Mouse (Mus musculus) brain, embryonic 14.5 days (tissue): ENCODE data around the gene Trim11. TPM values are rescaled to one million over a fixed set of nuclear protein-coding genes. Genes with fewer than 3 reads are reported as not detected.
A peak's percentile ranks its signal among the peaks of the same experiment; 100 is the strongest.

Experiments used
- DNase-seq: peaks from one replicate; pipeline ENCODE4 v3.0.0-alpha.2; 2011; ENCODE audit warnings: low read depth
- CTCF ChIP-seq: fragments of 200-500 bp; IDR thresholded peaks from 2 replicates; pipeline ENCODE4 v1.5.1; 2012; ENCODE audit warnings: inconsistent platforms, mild to moderate bottlenecking, moderate library complexity, borderline replicate concordance; ENCODE audit not compliant: insufficient read depth, insufficient read length; ENCODE audit errors: extremely low read depth
- POLR2A ChIP-seq: fragments of 200-500 bp; IDR thresholded peaks from 2 replicates; pipeline ENCODE4 v1.6.1; 2012; ENCODE audit warnings: mild to moderate bottlenecking, inconsistent platforms, borderline replicate concordance; ENCODE audit not compliant: poor library complexity, insufficient read depth, insufficient read length, severe bottlenecking; ENCODE audit errors: extremely low read depth
- polyA plus RNA-seq: library from polyadenylated mRNA; depleted of rRNA; stranded (reverse); fragments of >200 nt; gene quantifications from 2 replicates; pipeline ENCODE4 v1.2.3, GENCODE M21; 2012; rRNA removed

Gene Trim11
- 25.8 and 30.6 TPM in 2 replicates for polyA plus RNA-seq

- peak; percentile 91 for DNase-seq
- TF ChIP-seq CTCF (no peak), POLR2A (no peak)
Observed at GRCm38 (mm10) chr11:58978027-58978705, at the start of gene Trim11. Trim11 (plus strand) TSS chr11:58978093.

- no peak for DNase-seq
- no peak for TF ChIP-seq CTCF
- TF ChIP-seq POLR2A, result no peak
Observed at GRCm38 (mm10) chr11:58929055-58929454, 48.8 kb upstream of the Trim11 start.

DNA sequence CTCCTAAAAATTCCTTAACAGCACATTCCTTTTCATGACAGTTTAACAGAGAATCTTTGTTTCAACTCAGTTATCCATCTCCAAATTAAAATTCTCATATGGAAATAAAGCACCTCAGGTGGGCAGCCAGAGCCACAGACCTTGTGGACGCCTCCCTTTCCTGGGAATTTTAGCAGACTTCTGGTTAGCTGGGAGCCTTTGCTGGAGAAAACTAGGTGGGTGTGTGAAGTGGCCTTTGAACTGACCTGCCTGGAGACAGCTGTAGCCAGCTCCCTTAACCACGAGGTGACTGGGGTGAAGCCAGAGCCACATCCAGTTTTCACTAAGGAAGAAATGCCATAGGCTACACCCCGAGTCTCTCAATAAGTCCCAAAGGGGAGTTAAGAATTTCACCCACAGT is 48.3 kb upstream of the Trim11 start:
- no peak for DNase-seq
- TF ChIP-seq CTCF, result no peak
- TF ChIP-seq POLR2A, result no peak

GRCm38 (mm10) chr11:58930254-58930653 is 47.6 kb upstream of the Trim11 start:
- DNase-seq, result no peak
- no peak for TF ChIP-seq POLR2A
- TF ChIP-seq CTCF, result no peak

- DNase-seq, result no peak
- TF ChIP-seq CTCF, result peak; percentile 18; the same call in 1 of the 2 replicates
- TF ChIP-seq POLR2A, result no peak
Observed at GRCm38 (mm10) chr11:58931576-58931975, 46.3 kb upstream of the Trim11 start.

GRCm38 (mm10) chr11:58937909-58938308 is 40.0 kb upstream of the Trim11 start:
- DNase-seq, result peak; percentile 63

DNA sequence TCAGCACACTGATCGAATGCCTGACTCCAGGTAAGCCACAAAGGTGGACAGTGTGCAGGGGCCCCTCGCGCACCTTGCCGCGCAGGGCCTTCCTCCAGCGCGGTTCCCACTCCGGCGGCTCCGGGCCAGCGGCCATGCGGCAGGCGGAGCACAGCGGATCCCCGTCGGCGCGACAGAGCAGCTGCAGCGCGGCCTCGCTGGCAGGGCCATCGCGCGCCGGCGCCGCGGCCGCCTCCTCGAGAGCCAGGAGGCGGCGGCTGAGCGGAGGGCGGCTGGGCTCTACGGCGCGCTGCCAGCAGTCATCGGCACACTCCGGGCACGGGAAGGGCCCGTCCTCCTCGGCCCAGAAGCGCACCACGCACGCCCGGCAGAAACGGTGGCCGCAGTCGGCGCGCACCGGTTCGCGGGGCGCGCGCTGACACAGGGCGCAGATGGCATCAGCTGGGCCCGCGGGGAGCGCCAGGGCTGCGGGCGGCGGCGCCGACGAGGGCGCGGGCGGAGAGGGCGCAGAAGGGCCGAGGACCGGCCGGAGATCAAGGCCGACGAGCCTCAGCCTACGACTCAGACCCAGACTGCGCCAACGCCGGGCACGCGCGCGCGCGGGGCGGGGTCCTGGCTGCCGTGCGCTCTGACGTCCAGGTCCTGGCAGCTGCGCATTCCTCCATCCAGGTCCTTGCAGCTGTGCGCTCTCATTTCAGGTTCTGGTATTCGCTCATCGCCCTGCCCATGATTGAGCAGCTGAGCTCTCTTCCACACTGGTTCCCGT is 39.4 kb upstream of the Trim11 start, which contains the start of gene Rnf187:
TSS of gene Rnf187 (minus strand) at position 595 of the 766 bp plus-strand sequence.
- peak; percentile 98 for DNase-seq
- TF ChIP-seq POLR2A (peak; percentile 97), CTCF (no peak)

More at GRCm38 (mm10) chr11:58937909-58938308, 40.0 kb upstream of the Trim11 start:
- no peak for TF ChIP-seq POLR2A
- TF ChIP-seq CTCF, result no peak

DNA sequence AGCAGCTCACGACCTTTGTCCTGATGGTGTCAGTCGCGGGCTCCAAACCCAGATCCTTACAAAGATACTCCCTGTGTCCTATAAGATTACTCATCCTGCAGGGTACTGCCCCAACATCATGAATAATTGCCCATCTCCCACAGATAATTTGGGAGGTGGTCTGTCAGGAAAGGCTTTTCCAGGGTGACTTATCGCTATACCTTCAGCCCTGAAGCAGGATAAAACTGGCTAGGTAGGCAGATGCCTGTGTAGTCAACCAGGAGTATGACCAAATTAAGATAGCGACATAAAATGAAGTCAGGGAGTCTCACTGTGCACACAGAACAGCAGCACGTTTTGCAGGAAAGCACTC is 38.8 kb upstream of the Trim11 start:
- no peak for TF ChIP-seq POLR2A
- no peak for TF ChIP-seq CTCF
- DNase-seq, result no peak

- TF ChIP-seq CTCF, result no peak
Observed at GRCm38 (mm10) chr11:58944136-58944535, 33.8 kb upstream of the Trim11 start.

GRCm38 (mm10) chr11:58947306-58947705 is 30.6 kb upstream of the Trim11 start:
- no peak for TF ChIP-seq CTCF
- no peak for TF ChIP-seq POLR2A
- DNase-seq, result no peak

More at GRCm38 (mm10) chr11:58944136-58944535, 33.8 kb upstream of the Trim11 start:
- no peak for DNase-seq

DNA sequence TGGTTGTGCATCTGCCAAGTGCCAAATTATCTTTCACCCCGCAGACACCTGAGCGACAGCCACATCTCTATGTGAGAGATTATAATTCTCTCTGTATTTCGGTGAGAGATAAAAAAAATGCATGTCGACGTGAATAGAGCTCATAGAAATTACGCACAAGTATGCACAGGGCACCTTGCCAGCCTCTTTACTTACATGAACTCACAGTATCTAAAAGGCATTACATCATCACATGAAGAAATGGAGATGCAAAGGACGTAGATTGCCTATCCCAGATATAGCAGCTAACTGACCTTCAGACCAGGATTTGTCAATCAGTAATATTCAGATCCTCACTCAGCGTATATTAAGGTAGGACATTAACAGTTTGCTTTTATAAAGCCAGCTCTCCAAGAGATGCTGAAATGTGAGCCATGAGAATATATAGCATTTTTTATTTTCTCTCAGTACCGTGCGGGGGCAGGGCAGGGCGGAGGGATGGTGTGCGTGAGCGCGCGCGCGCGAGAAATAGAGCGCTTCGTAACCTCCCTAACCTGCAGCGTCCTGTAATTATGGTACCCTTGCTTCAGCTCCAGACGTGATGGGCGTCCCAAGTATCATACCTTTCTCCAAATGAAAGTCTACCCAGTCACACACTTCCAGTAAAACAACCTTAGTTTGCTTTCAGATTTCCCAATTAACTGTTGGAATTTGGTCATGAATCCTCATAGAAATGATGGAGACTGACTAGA is 29.9 kb upstream of the Trim11 start:
- TF ChIP-seq CTCF (no peak), POLR2A (no peak)
- peak; percentile 89 for DNase-seq
